Mouse (Mus musculus): ENCODE data around the gene Krt6a. TPM values are rescaled to one million over a fixed set of nuclear protein-coding genes. Genes with fewer than 3 reads are reported as not detected.

The Krt6a gene
- total and polyA plus RNA-seq, 2 experiments from 2014 or later, result not detected

DNA sequence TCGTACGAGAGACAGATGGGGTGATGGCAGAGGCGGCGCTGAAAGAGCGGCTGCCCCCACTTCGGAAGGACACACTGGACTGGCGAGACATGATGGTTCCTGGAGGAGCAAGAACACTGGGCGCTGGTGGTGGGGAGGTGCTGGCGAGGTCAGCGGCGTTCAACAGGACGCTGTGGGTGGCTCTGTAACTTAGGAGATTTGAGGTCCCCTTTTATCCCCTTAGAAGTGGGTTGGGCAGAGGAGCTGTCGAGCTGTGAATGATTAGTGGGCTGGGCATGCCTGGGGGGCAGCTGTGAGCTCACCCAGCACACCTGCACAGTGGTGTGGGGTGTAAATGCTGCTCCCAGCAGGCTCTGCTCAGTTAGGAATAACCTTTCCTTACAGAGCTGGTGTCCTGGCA, 18.6 kb upstream of the Krt6a start, which contains the start of gene Krt5:
Gene Krt5 (minus strand): TSS at position 179 of the 400 bp plus-strand sequence.
- no peaks in the 10 kb centered on the region for H3K4me1 ChIP-seq (ENCODE audit: insufficient read depth)
- H3K27ac ChIP-seq (ENCODE audit: low read depth, low read length), result no peak within 1 kb of the TSS
- no peaks in the 10 kb centered on the region for H3K36me3 ChIP-seq (ENCODE audit: insufficient read depth)
- H3K27me3 ChIP-seq (ENCODE audit: insufficient read depth, low read length), result no peaks in the 10 kb centered on the region
- no peak within 1 kb of the TSS for H3K9ac ChIP-seq
- H3K9me3 ChIP-seq (ENCODE audit: low read length), result no peaks in the 10 kb centered on the region
- DNase-seq, result no peak
- no peak within 1 kb of the TSS for H3K4me2 ChIP-seq (ENCODE audit: low read depth)
- ATAC-seq, result no peak
- WGBS, result 80% methylated on average over 13 of the region's 13 CpGs
- H3K4me3 ChIP-seq (ENCODE audit: low read depth, low read length), result no peak within 1 kb of the TSS
- TF ChIP-seq CTCF (IDR thresholded peaks at IDR 0.05; ENCODE audit: low read depth), result no peak

DNA sequence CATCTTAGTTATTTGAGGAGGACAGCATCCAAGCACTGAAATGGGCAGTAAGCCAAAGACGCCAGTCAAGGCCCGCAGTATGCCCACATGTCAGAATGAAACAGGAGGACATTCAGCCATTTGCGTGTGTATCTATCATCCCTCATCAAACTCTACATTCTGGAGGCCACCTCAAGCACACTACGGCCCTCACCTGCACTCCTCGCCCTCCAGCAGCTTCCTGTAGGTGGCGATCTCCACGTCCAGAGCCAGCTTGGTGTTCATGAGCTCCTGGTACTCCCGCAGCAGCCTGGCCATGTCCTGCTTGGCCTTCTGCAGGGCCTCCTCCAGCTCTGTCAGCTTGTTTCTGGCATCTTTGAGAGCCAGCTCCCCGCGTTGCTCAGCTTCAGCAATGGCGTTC, 14.6 kb upstream of the Krt6a start:
- Histone ChIP-seq H3K36me3 (ENCODE audit: insufficient read depth) (no peaks in the 10 kb centered on the region), H3K4me3 (ENCODE audit: low read depth, low read length) (no peak overlapping the region), H3K4me2 (ENCODE audit: low read depth) (no peak overlapping the region), H3K4me1 (ENCODE audit: insufficient read depth) (no peaks in the 10 kb centered on the region), H3K9me3 (ENCODE audit: low read length) (no peaks in the 10 kb centered on the region), H3K27ac (ENCODE audit: low read depth, low read length) (no peak overlapping the region), H3K9ac (no peak overlapping the region), H3K27me3 (ENCODE audit: insufficient read depth, low read length) (no peaks in the 10 kb centered on the region)
- no peak for ATAC-seq
- WGBS, result 69% methylated on average over 11 of the region's 11 CpGs
- TF ChIP-seq CTCF (IDR thresholded peaks at IDR 0.05; ENCODE audit: low read depth), result no peak
- DNase-seq, result no peak

DNA sequence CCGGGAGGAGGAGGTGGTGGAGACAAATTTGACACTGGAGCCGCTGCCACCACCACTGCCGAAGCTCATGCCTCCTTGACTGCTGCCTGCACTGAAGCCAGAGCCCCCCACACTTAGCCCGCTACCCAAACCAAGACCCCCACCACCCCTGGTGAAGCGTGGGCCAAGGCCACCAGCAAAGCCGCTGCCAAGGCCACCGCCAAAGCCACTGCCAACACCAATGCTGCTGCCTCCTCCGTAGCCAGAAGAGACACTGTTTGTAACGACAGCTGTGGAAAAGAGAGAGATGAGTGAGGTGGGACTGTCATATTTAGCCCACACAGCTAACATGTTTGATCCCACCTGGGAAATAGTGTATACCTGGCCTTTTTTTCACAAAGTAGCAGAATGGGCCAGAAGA, 13.3 kb upstream of the Krt6a start:
- Histone ChIP-seq H3K4me3 (ENCODE audit: low read depth, low read length) (no peak overlapping the region), H3K4me1 (ENCODE audit: insufficient read depth) (no peaks in the 10 kb centered on the region), H3K9ac (no peak overlapping the region), H3K27ac (ENCODE audit: low read depth, low read length) (no peak overlapping the region), H3K4me2 (ENCODE audit: low read depth) (no peak overlapping the region), H3K27me3 (ENCODE audit: insufficient read depth, low read length) (no peaks in the 10 kb centered on the region), H3K9me3 (ENCODE audit: low read length) (no peaks in the 10 kb centered on the region), H3K36me3 (ENCODE audit: insufficient read depth) (no peaks in the 10 kb centered on the region)
- ATAC-seq (no peak), DNase-seq (no peak)
- 91% methylated on average over 9 of the region's 9 CpGs for WGBS
- no peak for TF ChIP-seq CTCF (IDR thresholded peaks at IDR 0.05; ENCODE audit: low read depth)

DNA sequence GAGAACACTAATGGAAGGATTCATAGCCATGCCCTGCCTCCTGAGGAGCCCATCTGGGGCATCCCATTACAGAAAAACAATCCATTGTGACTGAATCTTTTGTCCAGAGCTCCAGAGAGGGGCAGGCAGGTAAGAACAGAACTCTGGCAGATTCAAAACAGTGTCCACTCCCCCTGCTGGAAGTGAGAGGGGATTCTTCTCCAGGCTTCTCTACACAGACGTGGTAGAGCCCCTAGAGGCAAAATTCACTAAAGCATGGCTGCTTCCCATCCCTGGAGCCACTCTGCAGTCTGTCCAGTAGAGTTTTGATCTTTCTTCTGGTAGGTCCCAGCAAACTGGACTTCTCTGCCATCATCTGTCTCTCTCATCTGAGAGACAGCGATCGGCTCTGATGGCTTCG, 10.0 kb upstream of the Krt6a start:
- no peak overlapping the region for H3K4me3 ChIP-seq (ENCODE audit: low read depth, low read length)
- peak; percentile 48 for TF ChIP-seq CTCF (IDR thresholded peaks at IDR 0.05; ENCODE audit: low read depth)
- H3K4me2 ChIP-seq (ENCODE audit: low read depth), result no peak overlapping the region
- H3K27ac ChIP-seq (ENCODE audit: low read depth, low read length), result no peak overlapping the region
- H3K36me3 ChIP-seq (ENCODE audit: insufficient read depth), result no peaks in the 10 kb centered on the region
- no peak overlapping the region for H3K9ac ChIP-seq
- H3K27me3 ChIP-seq (ENCODE audit: insufficient read depth, low read length), result no peaks in the 10 kb centered on the region
- no peak for DNase-seq
- no peaks in the 10 kb centered on the region for H3K9me3 ChIP-seq (ENCODE audit: low read length)
- no peaks in the 10 kb centered on the region for H3K4me1 ChIP-seq (ENCODE audit: insufficient read depth)
- no peak for ATAC-seq
- 73% methylated on average over 4 of the region's 4 CpGs for WGBS

DNA sequence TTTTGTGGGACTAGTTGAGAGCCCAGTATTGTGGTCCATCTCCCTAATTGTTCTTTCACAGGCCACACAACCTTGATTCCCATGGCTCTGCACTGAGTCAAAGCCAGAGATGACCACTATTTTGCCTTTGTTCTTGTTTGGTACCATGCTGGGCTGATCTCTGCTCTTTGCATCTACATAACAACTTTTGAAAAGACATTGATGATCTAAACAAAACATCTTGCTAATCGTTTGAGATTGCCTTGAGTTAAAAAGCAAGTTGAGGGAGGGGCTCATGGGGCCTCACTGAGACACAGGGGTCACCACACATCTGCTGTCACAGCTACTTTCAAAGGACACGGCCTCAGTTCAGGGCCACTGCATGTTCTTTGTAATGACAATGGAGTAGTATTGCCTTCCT, 8.3 kb upstream of the Krt6a start:
- Histone ChIP-seq H3K27me3 (ENCODE audit: insufficient read depth, low read length) (no peaks in the 10 kb centered on the region), H3K4me1 (ENCODE audit: insufficient read depth) (no peaks in the 10 kb centered on the region), H3K9me3 (ENCODE audit: low read length) (no peaks in the 10 kb centered on the region), H3K9ac (no peak overlapping the region), H3K4me3 (ENCODE audit: low read depth, low read length) (no peak overlapping the region), H3K36me3 (ENCODE audit: insufficient read depth) (no peaks in the 10 kb centered on the region), H3K4me2 (ENCODE audit: low read depth) (no peak overlapping the region), H3K27ac (ENCODE audit: low read depth, low read length) (no peak overlapping the region)
- no peak for TF ChIP-seq CTCF (IDR thresholded peaks at IDR 0.05; ENCODE audit: low read depth)
- DNase-seq (no peak), ATAC-seq (no peak)
- 13% methylated on average over 2 of the region's 2 CpGs for WGBS

DNA sequence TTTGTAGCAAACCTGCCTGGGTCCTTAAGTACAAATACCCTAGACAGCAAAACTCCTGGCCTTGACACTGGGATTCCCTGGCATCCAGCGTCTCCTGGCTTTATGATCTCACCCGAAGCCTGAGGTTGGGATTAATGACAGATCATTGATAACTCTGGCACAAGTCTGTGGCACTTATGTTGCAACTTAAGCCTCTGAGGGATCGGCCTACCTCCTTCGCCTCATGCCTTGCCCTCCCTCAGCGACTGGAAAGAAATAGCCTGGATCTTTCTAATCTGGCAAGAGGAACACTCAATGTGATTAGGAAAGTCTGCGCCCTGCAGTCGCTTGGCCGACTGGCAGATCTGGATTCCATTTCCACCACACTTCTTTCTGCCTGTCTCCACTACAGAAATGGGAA, 5.8 kb upstream of the Krt6a start:
- H3K4me1 ChIP-seq (ENCODE audit: insufficient read depth), result no peaks in the 10 kb centered on the region
- H3K36me3 ChIP-seq (ENCODE audit: insufficient read depth), result no peaks in the 10 kb centered on the region
- H3K4me2 ChIP-seq (ENCODE audit: low read depth), result no peak overlapping the region
- H3K9me3 ChIP-seq (ENCODE audit: low read length), result no peaks in the 10 kb centered on the region
- no peak overlapping the region for H3K27ac ChIP-seq (ENCODE audit: low read depth, low read length)
- ATAC-seq (no peak), DNase-seq (no peak)
- WGBS, result 68% methylated on average over 8 of the region's 8 CpGs
- no peak overlapping the region for H3K9ac ChIP-seq
- H3K4me3 ChIP-seq (ENCODE audit: low read depth, low read length), result no peak overlapping the region
- no peaks in the 10 kb centered on the region for H3K27me3 ChIP-seq (ENCODE audit: insufficient read depth, low read length)
- no peak for TF ChIP-seq CTCF (IDR thresholded peaks at IDR 0.05; ENCODE audit: low read depth)

DNA sequence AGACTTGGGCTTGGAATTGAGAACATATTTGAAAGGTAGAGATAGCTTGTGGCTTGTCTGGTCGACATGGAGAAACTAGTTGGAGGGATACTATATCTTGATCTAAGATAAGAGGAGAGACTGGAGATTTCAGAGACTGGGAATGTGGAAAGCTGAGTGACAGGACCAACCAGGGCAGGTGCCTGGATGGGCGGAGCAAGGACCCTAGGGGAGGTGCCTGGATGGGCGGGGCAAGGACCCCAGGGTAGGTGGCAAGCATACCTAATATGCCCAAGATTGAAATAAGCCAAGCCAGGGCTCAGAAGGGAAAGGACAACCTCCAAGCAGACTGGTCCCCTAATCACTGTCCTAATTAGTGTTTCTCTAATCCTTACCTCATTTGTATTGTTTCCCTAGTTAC, 5.1 kb upstream of the Krt6a start:
- Histone ChIP-seq H3K4me3 (ENCODE audit: low read depth, low read length) (no peak overlapping the region), H3K9me3 (ENCODE audit: low read length) (no peaks in the 10 kb centered on the region), H3K9ac (no peak overlapping the region), H3K4me1 (ENCODE audit: insufficient read depth) (no peaks in the 10 kb centered on the region), H3K36me3 (ENCODE audit: insufficient read depth) (no peaks in the 10 kb centered on the region), H3K27me3 (ENCODE audit: insufficient read depth, low read length) (no peaks in the 10 kb centered on the region), H3K4me2 (ENCODE audit: low read depth) (no peak overlapping the region), H3K27ac (ENCODE audit: low read depth, low read length) (no peak overlapping the region)
- no peak for TF ChIP-seq CTCF (IDR thresholded peaks at IDR 0.05; ENCODE audit: low read depth)
- WGBS, result 53% methylated on average over 3 of the region's 3 CpGs
- no peak for DNase-seq
- ATAC-seq, result no peak
